In genomic region chr11:50742146-50742545, GRCm38 (mm10) we compare ENCODE assay signal across 29 mouse cellular contexts.
DNase-seq lines count a peak whose midpoint lies in the region; ATAC-seq and TF ChIP-seq lines count a peak whose summit lies in the region.
"Had no signal": no experiment of that assay in that cellular context is flagged by ENCODE, and none has a peak within 500 bp of the region (broad histone marks: within the 10 kb centered on the region; RNA-seq: fewer than 3 reads in every experiment).

No protein-coding gene starts in this region.

- no peak overlapping the region for H3K27ac ChIP-seq in kidney, embryonic 14.5 days (ENCODE audit: low read depth, low read length)
- no peak overlapping the region for H3K27ac ChIP-seq in liver, adult 2 months (replicated peaks; ENCODE audit: insufficient read depth, low read depth, low read length)
- H3K27ac ChIP-seq in liver, embryonic 11.5 days (ENCODE audit: low read depth, low read length) = no peak overlapping the region
- no peak overlapping the region for H3K27ac ChIP-seq in kidney, postnatal 0 days
- H3K27ac ChIP-seq in forebrain, embryonic 13.5 days = no peak overlapping the region
- H3K27ac ChIP-seq: embryonic facial prominence, embryonic 12.5 days; embryonic facial prominence, embryonic 15.5 days; forebrain, embryonic 12.5 days; heart, embryonic 15.5 days; hindbrain, embryonic 10.5 days; hindbrain, embryonic 13.5 days had no signal

- peak; percentile 20 for DNase-seq in kidney, adult 18-20 months
- peak; percentile 12 for DNase-seq in liver, adult 2 months (ENCODE audit: extremely low read depth, low read depth, low spot score)
- DNase-seq in liver, embryonic 11.5 days (ENCODE audit: low spot score) = no peak
- DNase-seq in kidney, postnatal 0 days (ENCODE audit: low spot score) = no peak
- peak; percentile 39 to 60 for DNase-seq in kidney, postnatal 25 days
- DNase-seq in gastrocnemius, adult 8-10 months (ENCODE audit: low spot score in 2 of 2) = no peak
- DNase-seq: adrenal gland, postnatal 10 days; B cell, adult 2 months; cerebellum, adult 11 months; cerebellum, adult 2 months; cerebellum, adult 9-11 months; cerebellum, postnatal 25 days; gastrocnemius, postnatal 25 days; heart, adult 18-20 months; heart, postnatal 10 days; heart, postnatal 36 days had no signal

- no peak overlapping the region for H3K4me2 ChIP-seq in kidney, embryonic 14.5 days (replicated peaks; ENCODE audit: low read depth, low read length)
- H3K4me2 ChIP-seq in liver, embryonic 11.5 days = no peak overlapping the region
- H3K4me2 ChIP-seq in kidney, postnatal 0 days (ENCODE audit: low read length) = no peak overlapping the region
- no peak overlapping the region for H3K4me2 ChIP-seq in forebrain, embryonic 13.5 days
- H3K4me2 ChIP-seq: embryonic facial prominence, embryonic 12.5 days; embryonic facial prominence, embryonic 15.5 days; forebrain, embryonic 12.5 days; heart, embryonic 12.5 days; heart, embryonic 15.5 days; hindbrain, embryonic 13.5 days had no signal

- TF ChIP-seq POLR2A in liver, adult 2 months (IDR thresholded peaks at IDR 0.05; ENCODE audit: extremely low read depth, insufficient read depth, low read length) = no peak

- no peaks in the 10 kb centered on the region for H3K9me3 ChIP-seq in kidney, embryonic 14.5 days (ENCODE audit: control insufficient read depth, low read length)
- no peaks in the 10 kb centered on the region for H3K9me3 ChIP-seq in liver, embryonic 11.5 days (ENCODE audit: control insufficient read depth, low read length)
- no peaks in the 10 kb centered on the region for H3K9me3 ChIP-seq in kidney, postnatal 0 days (replicated peaks; ENCODE audit: low read length)
- H3K9me3 ChIP-seq in forebrain, embryonic 13.5 days (replicated peaks) = no peaks in the 10 kb centered on the region
- H3K9me3 ChIP-seq: embryonic facial prominence, embryonic 12.5 days; embryonic facial prominence, embryonic 15.5 days; forebrain, embryonic 12.5 days; heart, embryonic 15.5 days; hindbrain, embryonic 10.5 days; hindbrain, embryonic 13.5 days had no signal

- TF ChIP-seq CTCF in liver, adult 2 months (IDR thresholded peaks at IDR 0.05; ENCODE audit: low read depth, low read length) = no peak
- no peak for TF ChIP-seq CTCF in kidney, postnatal 0 days (IDR thresholded peaks at IDR 0.05; ENCODE audit: low read depth)

- H3K36me3 ChIP-seq in kidney, embryonic 14.5 days (ENCODE audit: control insufficient read depth, insufficient read depth, low read length) = no peaks in the 10 kb centered on the region
- H3K36me3 ChIP-seq in liver, adult 2 months (ENCODE audit: control insufficient read depth, insufficient read depth, low read length) = no peaks in the 10 kb centered on the region
- H3K36me3 ChIP-seq in liver, embryonic 11.5 days (ENCODE audit: control insufficient read depth, insufficient read depth, low read length) = no peaks in the 10 kb centered on the region
- H3K36me3 ChIP-seq in kidney, postnatal 0 days (ENCODE audit: insufficient read depth, low read length) = no peaks in the 10 kb centered on the region
- H3K36me3 ChIP-seq in forebrain, embryonic 13.5 days (ENCODE audit: poor library complexity, severe bottlenecking) = no peaks in the 10 kb centered on the region
- H3K36me3 ChIP-seq: embryonic facial prominence, embryonic 12.5 days; embryonic facial prominence, embryonic 15.5 days; forebrain, embryonic 12.5 days; G1E; heart, embryonic 12.5 days; heart, embryonic 15.5 days; hindbrain, embryonic 10.5 days; hindbrain, embryonic 13.5 days had no signal

- H3K79me2 ChIP-seq in liver, adult 2 months (ENCODE audit: control insufficient read depth, insufficient read depth, low read length) = no peaks in the 10 kb centered on the region

- H3K9ac ChIP-seq in kidney, embryonic 14.5 days (ENCODE audit: low read depth, low read length) = no peak overlapping the region
- no peak overlapping the region for H3K9ac ChIP-seq in liver, adult 2 months (ENCODE audit: low read depth, low read length)
- no peak overlapping the region for H3K9ac ChIP-seq in liver, embryonic 11.5 days (ENCODE audit: low read depth, low read length)
- H3K9ac ChIP-seq in kidney, postnatal 0 days (ENCODE audit: low read depth, low read length) = no peak overlapping the region
- H3K9ac ChIP-seq in forebrain, embryonic 13.5 days = no peak overlapping the region
- H3K9ac ChIP-seq: embryonic facial prominence, embryonic 12.5 days; embryonic facial prominence, embryonic 15.5 days; forebrain, embryonic 12.5 days; heart, embryonic 12.5 days; heart, embryonic 15.5 days; hindbrain, embryonic 13.5 days had no signal

- ATAC-seq in kidney, embryonic 14.5 days (ENCODE audit: low FRiP score, low TSS enrichment) = no peak
- ATAC-seq in liver, embryonic 11.5 days (replicated peaks; ENCODE audit: low FRiP score) = no peak
- ATAC-seq in kidney, postnatal 0 days (replicated peaks; ENCODE audit: low FRiP score, low read depth) = 0 out of 2 replicates have a peak, but pooled peaks have one; percentile 36
- no peak for ATAC-seq in forebrain, embryonic 13.5 days
- ATAC-seq: forebrain, embryonic 16.5 days; hindbrain, embryonic 16.5 days; Patski had no signal

- H3K4me3 ChIP-seq in kidney, embryonic 14.5 days (ENCODE audit: low read length) = no peak overlapping the region
- no peak overlapping the region for H3K4me3 ChIP-seq in liver, adult 2 months (ENCODE audit: insufficient read depth, low read depth, low read length)
- H3K4me3 ChIP-seq in liver, embryonic 11.5 days (ENCODE audit: low read depth, low read length) = no peak overlapping the region
- no peak overlapping the region for H3K4me3 ChIP-seq in kidney, postnatal 0 days (replicated peaks; ENCODE audit: low read depth, low read length)
- H3K4me3 ChIP-seq in forebrain, embryonic 13.5 days = no peak overlapping the region
- H3K4me3 ChIP-seq: embryonic facial prominence, embryonic 12.5 days; embryonic facial prominence, embryonic 15.5 days; forebrain, embryonic 12.5 days; heart, embryonic 12.5 days; heart, embryonic 15.5 days; hindbrain, embryonic 10.5 days; hindbrain, embryonic 13.5 days had no signal

- no peaks in the 10 kb centered on the region for H3K4me1 ChIP-seq in kidney, embryonic 14.5 days (ENCODE audit: control insufficient read depth, insufficient read depth, low read length)
- peaks cover 6% of the 10 kb centered on the region for H3K4me1 ChIP-seq in liver, adult 2 months (ENCODE audit: control insufficient read depth, insufficient read depth, low read length)
- no peaks in the 10 kb centered on the region for H3K4me1 ChIP-seq in liver, embryonic 11.5 days (replicated peaks; ENCODE audit: control insufficient read depth, insufficient read depth, low read length)
- no peaks in the 10 kb centered on the region for H3K4me1 ChIP-seq in kidney, postnatal 0 days (replicated peaks; ENCODE audit: insufficient read depth, low read length)
- no peaks in the 10 kb centered on the region for H3K4me1 ChIP-seq in forebrain, embryonic 13.5 days
- H3K4me1 ChIP-seq: forebrain, embryonic 12.5 days had no signal

- H3K27me3 ChIP-seq in kidney, embryonic 14.5 days (ENCODE audit: control insufficient read depth, insufficient read depth, low read length) = no peaks in the 10 kb centered on the region
- H3K27me3 ChIP-seq in liver, adult 2 months (ENCODE audit: control insufficient read depth, insufficient read depth, low read length) = no peaks in the 10 kb centered on the region
- no peaks in the 10 kb centered on the region for H3K27me3 ChIP-seq in liver, embryonic 11.5 days (replicated peaks; ENCODE audit: control insufficient read depth, insufficient read depth, low read length)
- no peaks in the 10 kb centered on the region for H3K27me3 ChIP-seq in kidney, postnatal 0 days (ENCODE audit: insufficient read depth, low read length)
- H3K27me3 ChIP-seq in forebrain, embryonic 13.5 days = no peaks in the 10 kb centered on the region
- H3K27me3 ChIP-seq: embryonic facial prominence, embryonic 12.5 days; embryonic facial prominence, embryonic 15.5 days; forebrain, embryonic 12.5 days; heart, embryonic 15.5 days; hindbrain, embryonic 13.5 days; Patski had no signal

- WGBS in kidney, embryonic 14.5 days = 81% methylated on average over 1 of the region's 1 CpGs
- WGBS in liver, adult 2 months = 45% methylated on average over 1 of the region's 1 CpGs
- WGBS in liver, embryonic 11.5 days = 53% methylated on average over 1 of the region's 1 CpGs
- WGBS in kidney, postnatal 0 days = 64% methylated on average over 1 of the region's 1 CpGs
- 64% methylated on average over 1 of the region's 1 CpGs for WGBS in forebrain, embryonic 13.5 days

Comparison
In these comparisons a context has a peak if more than half of its experiments do, and no peak if none do; other contexts are left out.
1. DNase-seq: peak in kidney, adult 18-20 months (single experiment), liver, adult 2 months (single experiment) and kidney, postnatal 25 days (2 of 2); none in liver, embryonic 11.5 days (single experiment), kidney, postnatal 0 days (single experiment) and gastrocnemius, adult 8-10 months (0 of 2).